Mouse (Mus musculus) bone marrow, adult 2 months (tissue): ENCODE results near the gene Hk1. TPM values are rescaled to one million over a fixed set of nuclear protein-coding genes. Genes with fewer than 3 reads are reported as not detected.

ENCODE experiments used
- H3K27ac ChIP-seq: fragments of 200-500 bp; 2 replicates; pipeline ENCODE4 v1.5.1; 2012; ENCODE audit warnings: low read depth, mild to moderate bottlenecking, control low read depth, inconsistent platforms, low read length; ENCODE audit not compliant: control insufficient read depth, poor library complexity, insufficient read depth
- H3K4me1 ChIP-seq: fragments of 200-500 bp; 2 replicates; pipeline ENCODE4 v1.6.1; 2011; ENCODE audit warnings: low read length; ENCODE audit not compliant: control insufficient read depth, insufficient read depth
- H3K4me3 ChIP-seq: fragments of 200-500 bp; replicated peaks from 2 replicates; pipeline ENCODE3; 2011; ENCODE audit warnings: mild to moderate bottlenecking, low read depth, low read length, control low read depth; ENCODE audit not compliant: control insufficient read depth
- CTCF ChIP-seq: fragments of 200-500 bp; IDR thresholded peaks from 2 replicates; pipeline ENCODE4 v1.5.1; 2011; ENCODE audit warnings: low read length, control low read depth; ENCODE audit not compliant: control insufficient read depth, insufficient read depth
- POLR2A ChIP-seq: fragments of 200-500 bp; IDR thresholded peaks from 2 replicates; pipeline ENCODE4 v1.6.1; 2011; ENCODE audit warnings: low read depth, mild to moderate bottlenecking, control low read depth, low read length, borderline replicate concordance; ENCODE audit not compliant: control insufficient read depth
- WGBS: fragments of 180-500 bp; shearing (Covaris S2); methylation state at CpG from one replicate; pipeline ENCODE4 v1.1.7; 2018; 5-methylcytosine and 5-hydroxymethylcytosine counted together
- polyA plus RNA-seq: library from polyadenylated mRNA; stranded (reverse); fragments of >200 nt; gene quantifications from 2 replicates; pipeline ENCODE4 v1.2.4, GENCODE M21; 2011; ENCODE audit warnings: low replicate concordance; ENCODE audit not compliant: missing spikeins, insufficient read depth, insufficient read length

Hk1 gene
- polyA plus RNA-seq, 1 experiment, result 93.6 TPM

- H3K4me1 ChIP-seq, result no peaks in the 10 kb centered on the region
- no peak overlapping the region for H3K27ac ChIP-seq
- WGBS, result 83% methylated on average over 3 of the region's 3 CpGs
- no peak for TF ChIP-seq POLR2A
- no peak for TF ChIP-seq CTCF
- no peak overlapping the region for H3K4me3 ChIP-seq
These were observed 100.6 kb downstream of the Hk1 start for GRCm38 (mm10) chr10:62279066-62279465.

GRCm38 (mm10) chr10:62277499-62278293 is 102.0 kb downstream of the Hk1 start:
- Histone ChIP-seq H3K4me3 (no peak overlapping the region), H3K27ac (no peak overlapping the region), H3K4me1 (no peaks in the 10 kb centered on the region)
- TF ChIP-seq POLR2A (no peak), CTCF (no peak)
- 92% methylated on average over 18 of the region's 19 CpGs for WGBS

- no peaks in the 10 kb centered on the region for H3K4me1 ChIP-seq
- WGBS, result 22% methylated on average over 4 of the region's 4 CpGs
- no peak overlapping the region for H3K4me3 ChIP-seq
- TF ChIP-seq CTCF (peak; percentile 70), POLR2A (no peak)
- no peak overlapping the region for H3K27ac ChIP-seq
These were observed 104.5 kb downstream of the Hk1 start for GRCm38 (mm10) chr10:62275235-62275634.

GRCm38 (mm10) chr10:62269278-62269677 is 110.4 kb downstream of the Hk1 start:
- 73% methylated on average over 16 of the region's 16 CpGs for WGBS
- TF ChIP-seq POLR2A (no peak), CTCF (no peak)
- Histone ChIP-seq H3K4me3 (no peak overlapping the region), H3K4me1 (no peaks in the 10 kb centered on the region), H3K27ac (no peak overlapping the region)

GRCm38 (mm10) chr10:62264299-62264698 is 115.4 kb downstream of the Hk1 start:
- no peak overlapping the region for H3K27ac ChIP-seq
- TF ChIP-seq CTCF (no peak), POLR2A (no peak)
- 53% methylated on average over 2 of the region's 2 CpGs for WGBS

GRCm38 (mm10) chr10:62261115-62261886 is 118.4 kb downstream of the Hk1 start:
- 17% methylated on average over 18 of the region's 18 CpGs for WGBS
- TF ChIP-seq CTCF (peak; percentile 61; the same call in 1 of the 2 replicates), POLR2A (no peak)
- no peak overlapping the region for H3K27ac ChIP-seq
- no peak overlapping the region for H3K4me3 ChIP-seq
- no peaks in the 10 kb centered on the region; the same call in 1 of the 2 replicates for H3K4me1 ChIP-seq

More at GRCm38 (mm10) chr10:62264299-62264698, 115.4 kb downstream of the Hk1 start:
- no peak overlapping the region for H3K4me3 ChIP-seq
- H3K4me1 ChIP-seq, result no peaks in the 10 kb centered on the region; the same call in 1 of the 2 replicates

GRCm38 (mm10) chr10:62258298-62258697 is 121.4 kb downstream of the Hk1 start:
- no peak overlapping the region for H3K4me3 ChIP-seq
- TF ChIP-seq CTCF, result no peak
- no peak for TF ChIP-seq POLR2A
- H3K4me1 ChIP-seq, result no peaks in the 10 kb centered on the region; the same call in 1 of the 2 replicates
- 86% methylated on average over 5 of the region's 5 CpGs for WGBS
- H3K27ac ChIP-seq, result no peak overlapping the region
